Mouse (Mus musculus) B cell, adult 67 days (primary cell): ENCODE data around the gene Tsga13. TPM values are rescaled to one million over a fixed set of nuclear protein-coding genes. Genes with fewer than 3 reads are reported as not detected.

Source experiments
- total RNA-seq, 2 experiments: library from RNA; stranded (reverse); gene quantifications; 4 replicates each; pipeline ENCODE4 v1.2.4; 2023

Tsga13 gene
- total RNA-seq: 10 to 100 TPM in 1 of 2 experiments, 1 to 10 TPM in 1; 7.7 to 11.8 TPM

GRCm38 (mm10) chr6:30915473-30915872 is at the start of gene Tsga13:
Tsga13 (minus strand) TSS chr6:30915573.

GRCm38 (mm10) chr6:30958736-30959540 is 43.6 kb upstream of the Tsga13 start, which contains the start of gene Klf14:
Klf14 (minus strand) TSS chr6:30959078.

GRCm38 (mm10) chr6:30896195-30896985 is 19.0 kb downstream of the Tsga13 start, which contains the start of gene Copg2:
Copg2 (minus strand) TSS chr6:30896794.

Other genes with a start within 250 kb of the Tsga13 start
- 10 to 100 TPM in 1 of 2 experiments, 1 to 10 TPM in 1; 8.0 to 13.1 TPM for gene Cep41, start 221.8 kb downstream of the Tsga13 start, total RNA-seq
- not detected for gene Mest, start 192.0 kb downstream of the Tsga13 start, total RNA-seq
- 10 to 100 TPM; 51.0 to 56.0 TPM for gene Copg2, start 18.8 kb downstream of the Tsga13 start, total RNA-seq
- gene Klf14, start 43.5 kb upstream of the Tsga13 start, total RNA-seq: not detected